Mouse (Mus musculus): ENCODE measurements around the gene B4galt2.

DNA sequence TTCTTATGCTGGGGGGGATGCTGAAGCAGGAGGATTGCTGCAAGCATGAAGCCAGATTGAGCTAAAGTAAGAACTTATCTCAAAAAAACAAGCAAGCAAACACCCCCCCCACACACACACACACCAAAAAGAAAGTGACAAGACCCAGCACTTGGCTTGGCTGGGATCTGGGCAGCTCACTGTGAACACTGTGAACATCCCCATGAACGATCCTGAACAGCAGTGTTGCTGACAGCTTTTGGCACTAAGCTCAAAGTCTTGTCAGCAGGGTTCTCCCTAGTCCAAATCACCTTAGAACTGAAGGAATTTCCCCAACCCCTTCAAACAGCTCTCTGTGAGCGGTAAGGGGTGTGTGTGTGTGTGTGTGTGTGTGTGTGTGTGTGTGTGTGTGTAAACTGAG, 40.2 kb upstream of the B4galt2 start:
- no peak for TF ChIP-seq POLR2A (IDR thresholded peaks at IDR 0.05; ENCODE audit: low read depth, low read length)
- TF ChIP-seq CTCF (IDR thresholded peaks at IDR 0.05; ENCODE audit: extremely low read depth, insufficient read depth, insufficient read length, insufficient replicate concordance) = no peak
